Mouse (Mus musculus) heart, embryonic 10.5 days (tissue): ENCODE results near the gene Mgat5. TPM values are rescaled to one million over a fixed set of nuclear protein-coding genes. Genes with fewer than 3 reads are reported as not detected.

Source experiments
- DNase-seq: peaks from one replicate; pipeline ENCODE4 v3.0.0-alpha.2; 2017; ENCODE audit warnings: low spot score
- H3K27ac ChIP-seq: fragments of 300-500 bp; sonication (generic); 2 replicates; pipeline ENCODE4 v1.5.1; 2016; ENCODE audit warnings: mild to moderate bottlenecking
- H3K27me3 ChIP-seq: fragments of 300-500 bp; sonication (generic); 2 replicates; pipeline ENCODE4 v1.6.1; 2016; ENCODE audit warnings: mild to moderate bottlenecking; ENCODE audit not compliant: poor library complexity, insufficient read depth, severe bottlenecking
- H3K36me3 ChIP-seq: fragments of 300-500 bp; sonication (generic); 2 replicates; pipeline ENCODE4 v1.6.1; 2016; ENCODE audit warnings: mild to moderate bottlenecking, moderate library complexity
- H3K4me1 ChIP-seq: fragments of 300-500 bp; sonication (generic); 2 replicates; pipeline ENCODE4 v1.6.1; 2016; ENCODE audit warnings: mild to moderate bottlenecking
- H3K4me3 ChIP-seq: fragments of 300-500 bp; sonication (generic); 2 replicates; pipeline ENCODE4 v1.5.1; 2016; ENCODE audit warnings: mild to moderate bottlenecking, moderate library complexity
- H3K9me3 ChIP-seq: fragments of 300-500 bp; sonication (generic); 2 replicates; pipeline ENCODE4 v1.6.1; 2016; ENCODE audit warnings: mild to moderate bottlenecking, moderate library complexity
- WGBS: fragments of 180-500 bp; shearing (Covaris S2); methylation state at CpG from one replicate; pipeline ENCODE4 v1.1.7; 2016; 5-methylcytosine and 5-hydroxymethylcytosine counted together
- polyA plus RNA-seq: library from polyadenylated mRNA; unstranded; fragments of >200 nt; fragmentation: Nextera tagmentation; extraction: Ambion mirVana; gene quantifications from 2 replicates; pipeline ENCODE4 v1.2.1, GENCODE M21; 2016

Mgat5 gene
- polyA plus RNA-seq, 1 experiment from 2014 or later, result 3.5 TPM

GRCm38 (mm10) chr1:127368513-127368912 lies 163.7 kb downstream of the Mgat5 start:
- Histone ChIP-seq H3K9me3 (no peaks in the 10 kb centered on the region), H3K27me3 (no peaks in the 10 kb centered on the region), H3K4me3 (no peak overlapping the region), H3K4me1 (peaks cover 11% of the 10 kb centered on the region; the same call in 1 of the 2 replicates), H3K27ac (no peak overlapping the region), H3K36me3 (peaks cover 32% of the 10 kb centered on the region; the same call in 1 of the 2 replicates)
- WGBS, result 70% methylated on average over 8 of the region's 8 CpGs
- no peak for DNase-seq

DNA sequence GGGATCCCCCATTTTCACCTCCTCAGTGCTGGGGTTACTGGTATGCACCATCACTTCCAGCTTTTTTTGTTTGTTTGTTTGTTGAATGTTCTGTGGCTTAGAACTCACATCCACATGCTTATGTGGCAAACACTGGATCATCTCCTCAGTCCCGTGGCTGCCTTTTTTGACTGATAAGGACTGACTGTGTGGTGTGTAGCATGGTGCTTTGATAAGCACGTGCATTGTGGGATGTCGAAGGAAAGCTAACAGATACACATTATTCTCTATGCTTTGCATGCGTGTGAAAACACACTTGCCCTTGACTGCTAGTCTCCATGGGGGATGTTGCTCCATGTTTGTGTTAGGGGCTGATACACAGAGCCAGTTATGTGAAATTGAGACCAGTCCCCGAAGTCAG lies 164.7 kb downstream of the Mgat5 start:
- H3K4me3 ChIP-seq, result no peak overlapping the region
- H3K9me3 ChIP-seq, result no peaks in the 10 kb centered on the region
- no peak for DNase-seq
- peaks cover 32% of the 10 kb centered on the region; the same call in 1 of the 2 replicates for H3K36me3 ChIP-seq
- no peaks in the 10 kb centered on the region for H3K27me3 ChIP-seq
- WGBS, result 83% methylated on average over 5 of the region's 5 CpGs
- H3K27ac ChIP-seq, result no peak overlapping the region
- peaks cover 10% of the 10 kb centered on the region for H3K4me1 ChIP-seq

DNA sequence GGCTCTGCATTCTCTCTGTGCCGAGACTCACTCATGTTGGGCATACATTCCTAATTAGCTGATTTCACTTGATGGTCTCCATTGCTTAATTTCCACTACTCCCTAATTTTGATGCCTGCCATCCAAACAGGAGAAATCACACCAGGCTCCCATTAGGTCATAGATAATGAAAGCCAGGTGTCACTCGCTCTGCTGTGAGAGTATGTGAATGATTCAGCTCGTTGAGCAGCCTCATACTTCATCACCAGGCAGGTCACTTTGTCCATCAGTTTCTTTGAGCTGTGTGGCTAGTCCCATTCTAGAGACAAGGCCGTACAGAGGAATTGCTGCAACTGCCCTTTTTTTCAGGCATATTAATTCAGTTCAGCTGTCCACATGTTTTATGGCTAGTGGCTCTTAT lies 167.3 kb downstream of the Mgat5 start:
- H3K36me3 ChIP-seq, result peaks cover 23% of the 10 kb centered on the region; the same call in 1 of the 2 replicates
- H3K27me3 ChIP-seq, result no peaks in the 10 kb centered on the region
- H3K4me3 ChIP-seq, result no peak overlapping the region
- H3K27ac ChIP-seq, result no peak overlapping the region
- peaks cover 3% of the 10 kb centered on the region; the same call in 1 of the 2 replicates for H3K4me1 ChIP-seq
- DNase-seq, result no peak
- WGBS, result 66% methylated on average over 4 of the region's 4 CpGs
- H3K9me3 ChIP-seq, result no peaks in the 10 kb centered on the region

DNA sequence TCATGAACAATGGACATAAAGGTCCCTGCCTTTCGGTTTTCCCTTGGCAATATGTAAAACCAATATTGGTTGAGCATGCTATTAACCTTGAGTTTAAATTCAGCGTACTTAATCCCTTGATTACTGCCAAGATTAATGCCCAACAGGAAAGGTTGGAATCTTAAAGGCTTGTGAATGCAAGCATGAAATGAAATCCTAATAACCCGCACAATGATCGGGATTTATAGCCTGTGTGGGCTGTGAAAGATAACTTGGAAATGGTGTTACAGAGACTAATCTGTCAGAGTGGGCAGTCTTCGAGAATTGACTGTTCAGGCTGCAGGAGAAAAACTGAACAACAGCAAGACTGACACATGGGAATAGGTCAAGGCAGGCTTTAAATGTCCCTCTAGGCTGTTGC lies 168.7 kb downstream of the Mgat5 start:
- H3K27ac ChIP-seq, result no peak overlapping the region
- peaks cover 17% of the 10 kb centered on the region; the same call in 1 of the 2 replicates for H3K36me3 ChIP-seq
- WGBS, result 85% methylated on average over 5 of the region's 5 CpGs
- H3K4me1 ChIP-seq, result peaks cover 3% of the 10 kb centered on the region; the same call in 1 of the 2 replicates
- no peaks in the 10 kb centered on the region for H3K9me3 ChIP-seq
- no peak for DNase-seq
- no peak overlapping the region for H3K4me3 ChIP-seq
- no peaks in the 10 kb centered on the region for H3K27me3 ChIP-seq

- 76% methylated on average over 3 of the region's 3 CpGs for WGBS
- peaks cover 3% of the 10 kb centered on the region; the same call in 1 of the 2 replicates for H3K4me1 ChIP-seq
- no peak overlapping the region for H3K4me3 ChIP-seq
- peaks cover 17% of the 10 kb centered on the region; the same call in 1 of the 2 replicates for H3K36me3 ChIP-seq
- H3K27me3 ChIP-seq, result no peaks in the 10 kb centered on the region
- H3K27ac ChIP-seq, result no peak overlapping the region
- DNase-seq, result no peak
- H3K9me3 ChIP-seq, result no peaks in the 10 kb centered on the region
Observed at GRCm38 (mm10) chr1:127374157-127374556, 169.3 kb downstream of the Mgat5 start.

GRCm38 (mm10) chr1:127380140-127380539 lies 175.3 kb downstream of the Mgat5 start:
- Histone ChIP-seq H3K9me3 (no peaks in the 10 kb centered on the region), H3K4me1 (no peaks in the 10 kb centered on the region), H3K4me3 (no peak overlapping the region), H3K27ac (no peak overlapping the region), H3K36me3 (peaks cover 12% of the 10 kb centered on the region), H3K27me3 (no peaks in the 10 kb centered on the region)
- 52% methylated on average over 4 of the region's 4 CpGs for WGBS
- no peak for DNase-seq

GRCm38 (mm10) chr1:127380749-127381501 lies 176.1 kb downstream of the Mgat5 start:
- no peak for DNase-seq
- no peaks in the 10 kb centered on the region for H3K27me3 ChIP-seq

GRCm38 (mm10) chr1:127383071-127383470 lies 178.3 kb downstream of the Mgat5 start:
- 84% methylated on average over 7 of the region's 7 CpGs for WGBS
- DNase-seq, result no peak
- H3K36me3 ChIP-seq, result peaks cover 31% of the 10 kb centered on the region
- no peak overlapping the region for H3K4me3 ChIP-seq
- H3K9me3 ChIP-seq, result no peaks in the 10 kb centered on the region
- H3K27ac ChIP-seq, result no peak overlapping the region
- no peaks in the 10 kb centered on the region for H3K27me3 ChIP-seq
- no peaks in the 10 kb centered on the region for H3K4me1 ChIP-seq

More at GRCm38 (mm10) chr1:127380749-127381501, 176.1 kb downstream of the Mgat5 start:
- Histone ChIP-seq H3K4me1 (no peaks in the 10 kb centered on the region), H3K36me3 (peaks cover 13% of the 10 kb centered on the region), H3K4me3 (no peak overlapping the region), H3K27ac (no peak overlapping the region), H3K9me3 (no peaks in the 10 kb centered on the region)
- WGBS, result 74% methylated on average over 13 of the region's 13 CpGs

DNA sequence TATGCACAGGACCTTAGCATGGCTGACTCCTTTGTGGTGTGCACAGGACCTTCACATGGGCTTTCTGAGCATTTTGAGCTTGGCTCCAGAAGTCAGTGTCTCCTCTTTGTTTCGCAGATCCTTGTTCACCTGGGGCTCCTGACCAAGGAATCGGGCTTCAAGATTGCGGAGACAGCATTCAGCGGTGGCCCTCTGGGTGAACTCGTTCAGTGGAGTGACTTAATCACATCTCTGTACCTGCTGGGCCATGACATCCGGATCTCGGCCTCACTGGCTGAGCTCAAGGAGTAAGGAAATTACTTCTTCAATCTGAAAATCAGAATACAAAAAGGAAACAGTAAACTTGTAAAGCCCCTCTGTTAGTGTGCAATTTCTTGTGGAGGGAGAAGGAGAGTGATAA lies 182.4 kb downstream of the Mgat5 start:
- no peak overlapping the region for H3K27ac ChIP-seq
- H3K4me1 ChIP-seq, result no peaks in the 10 kb centered on the region
- H3K4me3 ChIP-seq, result no peak overlapping the region
- H3K27me3 ChIP-seq, result no peaks in the 10 kb centered on the region
- 85% methylated on average over 7 of the region's 7 CpGs for WGBS
- peaks cover 55% of the 10 kb centered on the region for H3K36me3 ChIP-seq
- H3K9me3 ChIP-seq, result no peaks in the 10 kb centered on the region
- DNase-seq, result no peak

DNA sequence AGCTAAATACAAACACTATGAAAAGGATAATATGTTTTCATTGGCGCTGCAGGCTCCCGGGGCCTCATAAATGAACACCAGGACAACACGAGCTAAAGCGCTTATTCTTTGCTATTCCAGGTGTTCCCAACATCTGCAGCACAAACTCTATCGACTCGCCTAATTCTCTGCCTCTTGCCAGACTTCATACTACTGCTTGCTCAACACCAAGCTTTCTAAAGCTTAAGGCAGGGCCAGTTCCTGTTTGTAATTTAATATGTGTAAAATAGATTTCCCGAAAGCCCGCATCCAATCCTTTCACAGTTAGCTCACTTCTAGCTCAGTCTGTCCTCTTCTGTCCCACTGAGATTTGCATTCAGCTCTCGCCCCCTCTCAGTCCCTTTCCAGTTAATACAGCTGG lies 182.8 kb downstream of the Mgat5 start:
- DNase-seq, result no peak
- WGBS, result 88% methylated on average over 9 of the region's 9 CpGs
- Histone ChIP-seq H3K4me3 (no peak overlapping the region), H3K4me1 (no peaks in the 10 kb centered on the region), H3K27me3 (no peaks in the 10 kb centered on the region), H3K9me3 (no peaks in the 10 kb centered on the region), H3K36me3 (peaks cover 55% of the 10 kb centered on the region), H3K27ac (no peak overlapping the region)

GRCm38 (mm10) chr1:127394716-127395115 lies 189.9 kb downstream of the Mgat5 start:
- no peak overlapping the region for H3K4me3 ChIP-seq
- H3K4me1 ChIP-seq, result no peaks in the 10 kb centered on the region
- no peaks in the 10 kb centered on the region for H3K9me3 ChIP-seq
- DNase-seq, result no peak
- peaks cover 24% of the 10 kb centered on the region for H3K36me3 ChIP-seq
- H3K27ac ChIP-seq, result no peak overlapping the region
- 81% methylated on average over 2 of the region's 2 CpGs for WGBS
- H3K27me3 ChIP-seq, result no peaks in the 10 kb centered on the region

- no peak for DNase-seq
- no peaks in the 10 kb centered on the region for H3K9me3 ChIP-seq
- no peaks in the 10 kb centered on the region for H3K27me3 ChIP-seq
- no peaks in the 10 kb centered on the region for H3K4me1 ChIP-seq
- peaks cover 16% of the 10 kb centered on the region for H3K36me3 ChIP-seq
- no peak overlapping the region for H3K4me3 ChIP-seq
- H3K27ac ChIP-seq, result no peak overlapping the region
- WGBS, result 93% methylated on average over 5 of the region's 5 CpGs
Observed at GRCm38 (mm10) chr1:127395724-127396123, 190.9 kb downstream of the Mgat5 start.

DNA sequence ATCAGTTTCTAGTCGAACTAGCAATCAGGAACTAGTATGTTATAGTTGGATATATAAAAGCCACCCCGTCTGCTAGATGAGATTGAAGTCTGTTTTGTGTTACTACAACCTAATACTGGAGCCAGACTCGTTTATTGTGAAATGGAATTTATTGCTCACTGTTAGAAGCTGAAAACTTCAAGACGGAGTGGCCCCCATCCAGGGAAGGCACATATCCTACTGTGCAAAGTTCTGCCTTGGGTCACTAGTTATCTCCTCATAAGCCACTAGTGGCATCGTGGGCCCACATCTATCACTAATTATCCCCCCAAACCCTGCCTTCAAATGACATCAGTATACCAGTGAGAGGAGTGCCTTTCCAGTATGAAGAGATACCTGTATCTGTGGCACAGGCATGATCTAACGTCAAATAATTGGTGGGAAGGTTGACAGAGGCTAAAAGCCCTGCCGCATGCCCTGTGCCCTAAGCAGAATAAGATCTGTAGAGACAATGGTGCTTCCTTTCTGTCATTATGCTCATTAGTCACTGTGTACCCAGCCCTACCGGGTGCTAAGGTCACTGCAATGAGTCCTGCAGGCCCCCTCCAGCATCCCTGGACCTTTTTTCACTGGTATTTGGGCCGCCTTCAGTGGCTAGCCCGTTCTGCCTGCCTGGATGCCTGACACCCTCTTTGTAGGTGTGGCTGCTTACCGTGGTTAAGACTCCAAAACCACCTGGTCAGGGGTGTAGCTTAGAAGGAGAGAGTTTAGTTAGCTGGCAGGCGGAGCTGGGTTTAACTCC lies 191.9 kb downstream of the Mgat5 start:
- 79% methylated on average over 12 of the region's 12 CpGs for WGBS
- Histone ChIP-seq H3K27me3 (no peaks in the 10 kb centered on the region), H3K27ac (no peak overlapping the region), H3K36me3 (peaks cover 6% of the 10 kb centered on the region), H3K4me3 (no peak overlapping the region), H3K9me3 (no peaks in the 10 kb centered on the region), H3K4me1 (no peaks in the 10 kb centered on the region)
- DNase-seq, result no peak
